Mouse (Mus musculus) testis, postnatal 10 days (tissue): ENCODE data around the gene C1ql1.
"Not testable (repeated sequence)": the region's sequence is repeated elsewhere in the genome, so short reads cannot be mapped to it uniquely, and the experiment has no call there.

ENCODE experiments used
- DNase-seq: peaks from one replicate; pipeline ENCODE4 v3.0.0; 2021; ENCODE audit warnings: low spot score

Gene C1ql1

DNA sequence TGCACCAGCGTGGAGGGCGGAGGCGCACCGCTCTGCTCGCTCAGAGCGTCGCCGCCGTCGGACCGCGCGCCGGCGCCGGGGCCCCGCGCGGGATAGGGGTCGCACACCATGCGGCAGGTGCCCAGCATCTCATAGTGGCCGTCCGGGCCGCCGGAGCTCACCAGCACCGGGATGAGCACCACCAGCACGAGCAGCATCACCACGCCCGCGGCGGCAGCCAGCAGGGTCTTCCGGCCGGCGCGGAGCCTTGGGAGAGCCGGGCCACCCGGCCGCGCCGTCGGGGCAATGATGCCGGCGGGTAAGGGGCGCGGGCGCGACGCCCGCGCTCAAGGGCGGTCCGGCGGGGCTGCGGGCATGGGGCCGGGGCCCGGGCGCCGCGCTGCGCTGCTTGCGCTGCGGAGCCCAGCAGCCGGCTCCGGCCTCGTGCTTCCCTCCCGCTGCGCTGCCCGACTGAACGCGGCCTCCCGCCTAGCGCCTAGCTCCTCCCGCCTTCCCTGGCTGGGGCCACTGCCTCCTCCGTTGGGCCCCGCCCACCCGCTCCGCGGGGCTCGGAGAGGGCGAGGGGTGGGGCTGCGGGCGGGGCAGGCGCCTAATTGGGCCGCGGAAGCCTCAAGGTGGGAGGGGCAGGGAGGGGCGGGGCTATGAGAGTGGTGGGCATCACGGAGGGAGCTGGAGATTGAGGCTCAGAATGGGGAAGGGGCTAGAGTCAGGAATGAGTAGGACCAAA, at the start of gene C1ql1:
Gene C1ql1, minus strand, starts transcription at position 424 of the 727 bp plus-strand sequence.
- peak; percentile 88 for DNase-seq

DNA sequence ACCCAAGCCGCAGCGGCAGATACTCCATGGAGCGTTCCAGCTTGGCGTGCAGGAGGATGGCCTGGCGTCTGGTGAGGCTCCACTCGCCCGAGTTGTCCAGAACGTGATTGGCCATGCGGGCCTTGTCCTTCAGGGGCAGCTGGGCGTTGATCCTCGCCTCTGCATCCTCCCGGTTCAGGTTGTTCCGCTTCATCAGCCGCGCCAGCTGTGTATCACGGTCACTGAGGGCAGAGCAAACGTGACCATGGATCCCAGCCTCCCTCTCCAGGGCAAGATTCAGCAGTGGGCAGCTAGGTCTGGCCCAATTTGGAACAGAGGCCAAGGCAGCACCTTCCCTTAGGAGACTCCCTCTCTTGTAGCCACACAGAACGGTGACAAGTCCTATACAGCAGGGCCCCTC, 48.5 kb upstream of the C1ql1 start:
- no peak for DNase-seq

DNA sequence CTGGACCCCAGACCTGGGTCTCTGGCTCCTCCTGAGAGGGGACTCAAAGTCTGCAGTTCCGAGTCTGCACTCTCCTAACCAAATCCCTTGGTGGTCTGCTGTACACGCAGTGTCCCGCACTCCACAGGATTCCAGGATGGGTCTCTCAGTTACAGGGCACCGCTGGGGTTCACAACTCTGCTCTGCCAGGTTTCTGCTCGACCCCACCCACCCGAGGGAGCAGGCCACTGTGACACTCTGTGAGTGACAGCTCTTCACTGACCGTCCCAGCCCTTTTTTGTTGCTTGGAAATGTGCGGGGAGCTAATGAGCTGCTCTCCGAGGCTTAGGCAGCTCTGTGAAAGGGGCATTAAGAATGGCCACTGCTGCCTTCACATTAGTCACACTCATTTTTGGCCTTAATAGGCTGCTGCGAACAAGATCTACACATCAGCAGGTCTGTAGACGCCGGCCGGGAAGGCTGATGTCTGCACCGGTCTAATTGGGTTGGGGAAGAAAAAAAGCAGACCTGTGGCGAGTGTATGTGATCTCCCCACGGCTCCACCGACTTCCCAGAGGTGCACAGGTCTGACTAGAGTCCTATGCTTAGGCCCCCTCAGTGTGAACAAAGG, 47.0 kb upstream of the C1ql1 start:
- no peak for DNase-seq

DNA sequence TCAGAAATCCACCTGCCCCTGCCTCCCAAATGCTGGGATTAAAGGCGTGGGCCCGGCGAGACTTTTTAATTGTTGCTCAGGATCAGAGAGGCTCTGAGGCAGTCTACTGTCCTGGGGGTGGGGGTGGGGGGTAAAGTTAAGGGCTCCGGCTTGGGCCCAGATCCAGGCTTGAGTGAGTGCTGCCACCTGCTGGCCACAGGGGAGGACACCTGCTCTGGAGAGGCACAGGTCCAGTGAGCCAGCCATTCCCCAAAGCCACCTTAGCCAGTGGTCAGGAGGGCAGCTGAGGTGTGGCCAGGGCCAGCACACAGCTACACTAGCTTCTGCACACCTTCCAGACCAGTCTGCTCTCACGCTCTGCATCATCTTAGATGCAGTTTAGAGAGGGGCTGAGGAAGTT, 46.5 kb upstream of the C1ql1 start:
- peak; percentile 90 for DNase-seq

DNA sequence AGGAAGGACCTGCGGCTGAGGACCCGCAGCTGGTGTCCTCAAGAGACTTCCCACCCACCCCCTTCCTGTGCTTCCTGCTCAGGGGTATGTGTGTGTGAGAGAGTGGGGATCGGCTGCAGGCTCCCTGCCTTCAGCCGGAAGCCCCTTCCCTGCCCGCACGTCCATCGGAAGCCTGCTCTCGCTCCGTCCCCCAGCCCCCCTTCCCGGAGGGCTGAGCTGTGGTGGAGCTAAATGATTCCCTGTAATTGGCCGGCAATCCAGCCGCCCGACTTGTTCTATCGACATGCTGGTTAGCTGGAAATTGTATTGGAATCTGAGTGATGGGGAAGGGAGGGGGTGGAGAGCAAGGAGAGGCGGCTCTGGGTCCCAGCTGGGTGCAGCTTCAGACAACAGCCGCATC, 45.2 kb upstream of the C1ql1 start:
- no peak for DNase-seq

DNA sequence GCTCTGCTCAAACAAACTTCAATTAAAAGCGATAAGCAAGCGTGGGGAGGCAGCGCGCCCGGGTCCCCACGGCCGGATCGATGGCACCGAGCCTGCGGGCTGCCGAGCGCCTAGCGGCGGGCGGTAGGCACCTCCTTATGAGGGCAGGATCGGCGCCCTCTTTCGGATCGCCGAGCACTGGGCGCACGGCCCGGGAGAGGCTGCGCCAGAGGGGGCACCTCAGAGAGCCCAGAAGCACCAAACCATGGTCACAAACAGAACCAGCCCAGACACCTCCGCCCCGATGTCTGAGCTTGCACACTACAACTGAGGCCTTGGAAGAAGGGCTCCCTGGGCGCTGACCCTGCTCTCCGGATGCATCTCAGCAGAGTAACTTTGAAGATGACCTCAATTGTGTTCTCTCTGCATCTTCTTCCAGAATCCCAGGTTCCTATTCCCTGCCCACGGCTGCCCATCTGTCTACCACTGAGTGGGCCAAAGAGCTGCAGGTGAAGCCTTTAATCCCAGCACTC, 43.7 kb upstream of the C1ql1 start:
- no peak for DNase-seq

DNA sequence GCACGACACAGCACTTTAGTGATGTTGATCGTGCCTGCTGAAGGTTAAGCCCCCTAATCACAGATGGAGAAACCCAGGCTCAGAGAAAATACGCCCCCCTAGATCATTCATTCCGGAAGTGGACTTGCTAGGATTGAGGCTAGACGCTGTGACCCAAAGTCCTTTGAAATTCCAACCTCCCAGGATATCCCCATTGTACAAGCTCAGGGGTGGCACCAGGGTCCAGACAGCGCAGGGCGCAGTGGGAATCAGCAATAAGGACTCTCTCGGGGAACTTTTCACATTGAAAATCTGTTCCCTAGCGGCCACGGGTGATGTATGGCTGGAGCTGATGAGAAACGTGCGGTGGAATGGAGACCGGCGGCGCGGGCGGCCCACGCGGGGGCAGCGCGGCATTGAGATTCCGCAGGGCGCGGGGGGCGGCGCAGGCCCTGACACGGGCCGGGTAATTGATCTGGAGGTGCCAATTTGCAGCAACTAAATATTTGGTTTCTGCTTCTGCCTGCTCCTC, 43.2 kb upstream of the C1ql1 start:
- no peak for DNase-seq

DNA sequence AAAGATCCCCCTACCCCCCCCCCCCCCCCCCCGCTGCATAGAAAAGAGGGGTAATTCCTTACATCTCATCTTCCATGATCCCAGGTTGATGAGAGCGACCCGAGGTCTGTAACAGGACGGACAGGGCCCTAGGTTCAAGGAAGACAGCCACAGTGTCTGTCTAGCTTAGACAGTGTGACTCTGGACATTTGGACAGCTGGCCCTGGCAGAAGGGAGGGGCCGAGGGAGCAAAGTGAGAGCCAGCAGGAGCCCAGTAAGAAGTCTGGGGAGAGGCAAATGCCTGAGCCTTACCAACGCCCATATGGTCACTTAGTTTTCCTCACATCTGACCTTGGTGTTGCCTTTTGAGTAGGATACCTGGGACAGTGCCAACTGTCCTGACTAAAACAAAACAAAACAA, 38.7 kb upstream of the C1ql1 start:
- no peak for DNase-seq

DNA sequence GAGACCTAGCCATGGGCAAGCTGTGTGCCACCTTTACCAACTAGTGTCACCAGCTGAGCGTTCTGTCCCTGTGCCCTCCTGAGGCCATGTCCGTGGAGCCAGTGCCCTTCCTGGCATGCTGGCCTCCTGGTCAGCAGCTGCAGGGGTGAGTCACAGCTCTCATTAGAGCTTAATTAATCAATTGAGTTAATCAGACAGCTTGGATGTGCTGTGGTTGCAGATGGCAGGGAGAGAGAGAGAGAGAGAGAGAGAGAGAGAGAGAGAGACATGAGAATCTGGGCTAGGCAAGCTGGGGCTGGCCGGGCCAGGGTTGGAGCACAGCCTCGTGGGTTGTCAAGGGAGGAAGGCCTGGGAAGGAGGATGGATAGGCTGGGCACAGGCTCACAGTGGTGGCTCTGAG, 38.1 kb upstream of the C1ql1 start:
- DNase-seq: no peak

DNA sequence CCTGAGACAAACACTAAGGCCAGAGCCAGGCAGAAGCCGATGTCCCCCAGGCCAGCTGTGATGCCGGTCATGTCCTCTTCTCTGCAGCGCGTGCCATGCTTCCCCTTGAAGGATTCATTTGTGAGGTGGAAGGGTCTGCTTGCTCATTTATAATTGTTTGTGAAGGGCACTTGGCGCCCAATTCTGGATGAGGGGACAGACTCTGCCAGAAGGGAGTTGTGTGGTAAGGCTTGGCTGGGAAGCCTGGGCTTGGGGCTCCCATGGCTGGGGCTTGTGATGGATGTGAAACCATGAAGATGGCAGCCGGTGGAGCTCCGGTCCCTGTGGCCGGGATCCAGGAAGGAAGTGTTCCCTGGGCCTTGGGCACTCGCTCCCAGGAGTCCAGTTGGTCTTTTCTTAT, 37.6 kb upstream of the C1ql1 start:
- no peak for DNase-seq

DNA sequence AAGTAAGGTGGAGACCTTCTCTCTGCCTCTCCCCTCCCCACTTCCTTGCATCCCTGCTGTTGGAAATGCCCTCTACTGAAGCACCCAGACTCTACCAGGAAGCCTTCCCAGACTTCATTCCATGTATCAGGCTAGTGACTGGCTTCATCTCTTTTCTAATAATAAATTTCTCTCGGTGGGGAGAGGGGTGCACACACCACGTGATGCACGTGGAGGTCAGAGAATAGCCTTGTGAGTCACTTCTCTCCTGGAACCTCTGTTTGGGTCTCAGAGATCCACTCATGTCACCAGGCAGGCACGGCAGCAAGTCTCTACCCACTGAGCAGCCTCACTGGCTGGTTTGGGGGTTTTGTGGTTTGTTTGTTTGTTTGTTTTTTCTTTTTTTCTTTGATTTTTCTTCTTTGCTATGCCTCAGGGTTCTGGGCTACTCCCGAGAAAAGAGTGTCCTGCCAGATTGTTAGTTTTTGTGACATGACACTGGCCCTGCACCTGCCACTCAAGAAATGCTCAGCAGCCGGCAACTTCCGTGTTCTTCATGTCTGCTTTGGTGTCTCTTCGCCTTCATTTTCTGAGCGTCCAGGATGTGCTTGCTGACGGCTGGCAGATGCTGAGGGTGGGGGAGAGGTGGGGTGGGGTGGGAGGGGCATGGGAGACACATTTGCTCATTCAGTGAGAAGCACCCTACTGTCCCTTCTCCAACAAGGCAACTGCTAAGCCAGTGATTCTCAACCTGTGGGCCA, 34.8 kb upstream of the C1ql1 start:
- no peak for DNase-seq

DNA sequence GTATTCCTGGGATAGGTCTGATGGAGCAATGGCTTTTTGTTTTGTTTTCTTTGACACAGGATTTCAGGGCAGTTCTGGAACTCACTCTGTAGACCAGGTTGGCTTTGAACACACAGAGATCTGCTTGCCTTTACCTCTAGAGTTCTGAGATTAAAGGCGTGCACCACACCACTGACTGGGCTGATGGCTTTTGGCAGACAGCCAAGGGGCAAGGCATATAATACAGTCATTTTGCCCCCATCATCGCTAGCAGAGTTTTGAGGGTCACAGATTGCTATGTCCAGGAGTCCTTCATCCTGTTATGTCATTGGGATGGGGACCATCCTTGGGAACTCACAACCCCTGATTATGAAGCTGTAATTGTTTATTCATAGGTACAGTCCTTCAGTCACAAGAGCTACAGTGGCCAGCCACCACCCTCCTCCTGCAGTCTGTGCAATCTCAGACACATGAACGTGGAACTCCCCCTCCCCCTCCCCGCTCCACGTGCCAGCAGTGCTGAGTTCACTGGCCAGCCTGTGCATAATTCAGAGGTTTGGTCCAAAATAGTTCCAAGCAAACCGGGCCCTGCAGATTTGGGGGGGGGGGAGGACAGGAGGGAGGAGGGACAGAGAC, 31.7 kb upstream of the C1ql1 start:
- no peak for DNase-seq

DNA sequence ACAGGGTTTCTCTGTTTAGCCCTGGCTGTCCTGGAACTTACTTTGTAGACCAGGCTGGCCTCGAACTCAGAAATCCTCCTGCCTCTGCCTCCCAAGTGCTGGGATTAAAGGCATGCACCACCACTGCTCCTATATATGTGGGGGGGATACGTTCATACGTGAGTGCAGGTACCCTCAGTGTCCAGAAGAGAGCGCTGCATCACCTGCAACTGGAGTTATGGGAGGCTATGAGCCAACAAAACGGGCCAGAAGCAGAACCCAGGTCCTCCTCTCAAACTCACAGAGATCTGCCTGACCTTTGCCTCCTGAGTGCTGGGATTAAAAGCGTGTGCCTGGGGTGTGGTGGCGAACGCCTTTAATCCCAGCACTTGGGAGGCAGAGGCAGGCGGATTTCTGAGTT, 29.5 kb upstream of the C1ql1 start:
- DNase-seq: not testable (repeated sequence)

DNA sequence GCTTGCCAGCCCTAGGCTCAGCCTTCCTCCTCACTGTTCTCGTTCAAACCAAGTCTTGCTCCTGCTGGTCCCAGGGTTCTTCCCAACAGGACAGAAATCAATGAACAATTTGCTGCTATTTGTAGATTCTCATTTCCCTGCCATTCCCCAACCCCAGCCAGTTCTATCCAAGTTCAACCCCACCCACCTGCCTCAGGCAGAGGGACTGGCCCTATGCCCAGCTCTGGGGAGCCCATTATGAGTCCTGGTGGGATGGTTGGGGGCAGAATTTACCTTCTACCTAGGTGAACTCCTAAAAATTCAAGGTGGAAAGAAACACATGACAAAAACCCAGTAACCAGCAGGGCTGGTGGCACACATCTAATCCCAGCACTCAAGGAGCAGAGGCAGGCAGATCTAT, 25.8 kb upstream of the C1ql1 start:
- DNase-seq: no peak

DNA sequence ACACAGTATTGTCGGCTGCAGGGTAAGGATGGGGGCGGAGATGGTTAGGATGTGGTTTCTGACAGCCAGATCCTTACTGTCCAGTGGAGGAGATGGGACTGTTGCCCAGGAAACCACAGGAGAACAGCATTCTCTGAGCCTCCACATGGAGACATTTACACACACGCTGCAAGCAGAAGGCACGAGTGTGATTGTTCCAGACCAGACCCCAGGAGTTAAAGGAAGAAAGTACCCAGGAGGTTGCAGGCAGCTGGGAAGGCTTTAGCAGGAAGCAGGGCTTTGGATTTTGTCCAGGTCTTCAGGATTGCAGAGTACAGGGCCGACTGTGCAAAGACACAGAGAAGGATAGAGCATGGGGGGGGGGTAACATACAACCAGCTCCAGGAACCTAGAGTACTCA, 25.1 kb upstream of the C1ql1 start:
- DNase-seq: no peak

DNA sequence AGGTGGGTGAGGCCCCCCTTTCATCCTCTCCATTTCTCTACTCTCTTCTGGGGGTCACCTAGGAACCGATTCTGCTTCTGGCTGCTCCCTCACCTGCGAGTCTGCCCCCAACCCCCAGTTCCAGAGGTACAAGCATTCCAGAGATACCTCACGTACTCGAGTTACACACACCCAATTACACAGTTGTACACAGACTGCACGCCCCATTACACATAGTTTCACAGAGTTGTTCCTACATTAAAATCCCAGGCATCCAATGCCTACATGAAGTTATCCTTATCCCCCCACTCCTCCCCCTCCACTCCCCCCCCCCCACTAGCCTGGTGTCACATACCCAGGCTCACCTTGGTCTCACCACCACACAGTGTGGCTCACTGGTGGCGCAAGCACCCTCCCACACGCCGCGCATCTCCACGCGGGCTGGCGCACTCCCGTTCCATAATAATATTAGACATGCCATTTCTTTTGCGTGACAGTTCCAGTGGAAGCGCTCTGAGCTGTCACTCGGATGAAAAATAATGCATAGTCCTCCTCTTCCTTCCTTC, 18.1 kb upstream of the C1ql1 start:
- DNase-seq: no peak

DNA sequence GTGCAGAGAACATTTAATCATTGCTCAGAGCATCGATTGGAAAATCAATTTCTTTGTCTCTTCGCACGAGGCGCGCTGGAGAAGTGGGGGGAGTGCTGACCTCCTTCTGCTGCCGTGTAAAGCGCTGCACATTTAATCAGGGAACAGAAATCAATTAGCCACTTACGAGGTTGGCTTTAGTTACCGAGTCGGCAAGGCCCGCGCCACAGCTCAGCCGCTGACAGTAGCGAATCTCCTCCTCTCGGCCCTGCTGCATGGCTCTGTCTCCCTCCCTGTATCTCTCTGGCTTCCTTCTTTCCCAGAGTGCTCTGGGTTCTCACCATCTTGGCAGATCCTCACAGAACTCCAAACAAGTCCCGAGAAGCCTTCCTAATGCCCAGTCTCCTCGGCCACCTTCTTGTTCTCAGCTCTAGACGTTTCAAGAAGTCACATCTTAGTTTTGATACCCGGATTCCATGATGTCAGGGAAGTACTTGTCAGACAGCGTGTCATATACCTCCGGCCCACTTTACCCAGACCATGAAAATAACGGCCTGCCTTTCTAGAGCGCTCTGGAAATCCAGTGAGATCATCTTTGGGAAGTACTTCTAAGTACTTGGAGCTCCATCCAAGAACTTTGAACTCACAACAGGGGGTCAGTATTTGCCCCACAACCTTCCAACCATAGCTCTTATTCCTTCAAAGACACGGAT, 17.5 kb upstream of the C1ql1 start:
- DNase-seq: no peak

DNA sequence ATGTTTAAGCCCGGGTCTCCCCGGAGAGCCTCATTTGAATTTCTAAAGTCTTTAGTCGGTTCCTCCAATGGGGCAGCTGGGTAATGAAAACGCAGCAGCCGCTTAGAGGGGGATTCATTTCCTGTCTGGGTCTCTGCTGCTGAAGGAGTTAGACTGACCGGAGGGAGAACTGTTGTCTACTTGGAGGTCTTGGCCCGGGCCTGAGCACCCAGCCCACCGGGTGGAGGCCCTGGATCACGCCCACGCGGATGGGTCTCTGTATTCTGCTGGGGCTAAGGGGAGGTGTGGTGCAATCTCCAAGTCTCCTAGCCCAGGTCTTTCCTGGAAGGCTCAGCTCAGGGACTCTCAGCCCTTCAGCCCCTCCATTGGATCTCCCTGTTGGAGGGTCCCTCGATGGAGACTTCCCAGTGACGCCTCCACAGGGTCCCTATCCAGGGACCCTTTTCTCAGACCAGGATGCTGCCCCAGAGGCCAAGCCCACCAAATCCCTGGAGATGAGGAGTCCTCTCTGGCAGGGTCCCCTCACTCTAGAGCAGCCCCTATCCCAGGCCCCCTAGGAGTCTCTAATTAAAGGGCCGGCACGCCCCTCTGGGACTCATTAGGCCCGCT, 16.9 kb upstream of the C1ql1 start:
- DNase-seq: no peak

DNA sequence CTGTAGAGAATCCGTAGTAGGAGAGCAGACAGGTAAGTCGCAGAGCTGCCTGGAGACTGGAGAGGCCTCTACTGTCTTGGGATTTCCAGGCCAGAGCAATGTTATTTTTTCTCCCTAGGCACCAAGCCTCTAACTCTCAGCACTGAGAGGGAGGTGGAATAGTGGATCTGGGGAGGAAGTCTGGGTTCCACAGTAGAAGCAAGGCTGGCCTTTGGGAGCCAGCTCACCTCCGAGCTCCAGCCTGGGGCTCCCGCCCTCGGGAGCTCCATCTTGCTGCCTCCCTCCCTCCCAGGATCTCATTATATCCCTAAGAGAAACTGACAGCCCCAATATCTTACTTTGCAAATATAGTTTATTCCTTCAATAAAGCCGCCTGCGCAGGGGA, 16.4 kb upstream of the C1ql1 start:
- no peak for DNase-seq

DNA sequence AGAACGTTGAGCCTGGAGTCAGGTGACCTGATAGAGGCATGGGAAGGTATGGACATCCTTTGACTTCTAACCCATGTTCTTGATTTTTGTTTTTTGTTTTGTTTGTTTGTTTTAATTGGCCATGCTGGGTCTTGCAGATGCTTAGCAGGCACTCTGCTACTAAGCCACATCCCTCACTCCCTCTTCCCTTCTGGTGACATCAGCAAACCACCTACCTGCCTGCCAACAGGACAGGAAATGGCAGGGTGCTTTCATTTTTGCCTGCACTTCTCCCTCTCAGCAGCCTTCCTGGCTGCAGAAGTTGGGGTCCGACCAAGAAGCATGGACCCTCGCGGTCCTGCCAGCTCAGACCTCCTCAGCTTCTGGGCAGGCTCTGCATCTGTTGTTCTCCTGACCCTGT, 14.6 kb upstream of the C1ql1 start:
- no peak for DNase-seq

DNA sequence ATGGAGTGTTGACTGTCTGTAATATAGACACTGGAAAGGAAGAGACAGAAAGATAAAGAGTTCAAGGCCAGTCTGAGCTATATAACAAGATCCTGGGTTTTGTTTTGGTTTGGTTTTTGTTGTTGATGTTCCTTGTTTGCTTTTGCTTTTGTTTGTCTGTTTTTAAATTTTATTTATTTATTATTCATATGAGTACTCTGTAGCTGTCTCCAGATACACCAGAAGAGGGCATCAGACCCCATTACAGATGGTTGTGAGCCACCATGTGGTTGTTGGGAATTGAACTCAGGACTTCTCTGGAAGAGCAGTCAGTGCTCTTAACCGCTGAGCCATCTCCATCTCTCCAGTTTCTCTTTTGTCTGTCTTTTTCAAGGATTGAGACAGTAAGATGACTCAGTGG, 12.4 kb upstream of the C1ql1 start:
- DNase-seq: no peak
